Mouse (Mus musculus): ENCODE data around the gene Wdtc1.

- TF ChIP-seq CHD2 (IDR thresholded peaks at IDR 0.05; ENCODE audit: low read depth, low read length) (no peak), HCFC1 (IDR thresholded peaks at IDR 0.05; ENCODE audit: borderline replicate concordance, insufficient read depth, low read length) (no peak), ZC3H11A (IDR thresholded peaks at IDR 0.05; ENCODE audit: borderline replicate concordance, low read depth, low read length) (no peak)
Observed at GRCm38 (mm10) chr4:133278482-133278881, 74.8 kb downstream of the Wdtc1 start.
